Mouse (Mus musculus) neural tube, embryonic 14.5 days (tissue): ENCODE data around the gene Galnt9. TPM values are rescaled to one million over a fixed set of nuclear protein-coding genes. Genes with fewer than 3 reads are reported as not detected.

Experiments used
- ATAC-seq: fragments of 200-750 bp; cut with Nextera tagmentation; 2 replicates; pipeline ENCODE4 v1.8.0; 2017; ENCODE audit warnings: low read depth, mild to moderate bottlenecking, moderate TSS enrichment, moderate library complexity
- H3K27ac ChIP-seq: fragments of 300-500 bp; sonication (generic); 2 replicates; pipeline ENCODE4 v1.5.1; 2014; ENCODE audit warnings: low read depth, mild to moderate bottlenecking, control low read depth, low read length, moderate library complexity, mixed read lengths
- H3K27me3 ChIP-seq: fragments of 300-500 bp; sonication (generic); 2 replicates; pipeline ENCODE4 v1.6.1; 2014; ENCODE audit warnings: low read length; ENCODE audit not compliant: control insufficient read depth, insufficient read depth
- H3K36me3 ChIP-seq: fragments of 300-500 bp; sonication (generic); 2 replicates; pipeline ENCODE4 v1.6.1; 2014; ENCODE audit warnings: low read length, mixed read lengths; ENCODE audit not compliant: control insufficient read depth, insufficient read depth
- H3K4me1 ChIP-seq: fragments of 300-500 bp; sonication (generic); 2 replicates; pipeline ENCODE4 v1.6.1; 2014; ENCODE audit warnings: low read length; ENCODE audit not compliant: control insufficient read depth, insufficient read depth
- H3K4me2 ChIP-seq: fragments of 300-500 bp; sonication (generic); 2 replicates; pipeline ENCODE4 v1.6.1; 2014; ENCODE audit warnings: mild to moderate bottlenecking, low read depth, low read length, control low read depth
- H3K4me3 ChIP-seq: fragments of 300-500 bp; sonication (generic); 2 replicates; pipeline ENCODE4 v1.5.1; 2014; ENCODE audit warnings: low read depth, low read length, control low read depth, mixed read lengths
- H3K9ac ChIP-seq: fragments of 300-500 bp; sonication (generic); replicated peaks from 2 replicates; pipeline ENCODE4 v1.6.1; 2014; ENCODE audit warnings: low read depth, mild to moderate bottlenecking, control low read depth, low read length, mixed read lengths
- H3K9me3 ChIP-seq: fragments of 300-500 bp; sonication (generic); 2 replicates; pipeline ENCODE4 v1.6.1; 2016; ENCODE audit warnings: low read length; ENCODE audit not compliant: control insufficient read depth
- WGBS: fragments of 180-500 bp; shearing (Covaris S2); extraction: QIAGEN DNeasy Blood & Tissue Kit; methylation state at CpG from one replicate; pipeline ENCODE4 v1.1.7; 2014; 5-methylcytosine and 5-hydroxymethylcytosine counted together
- polyA plus RNA-seq: library from polyadenylated mRNA; unstranded; fragments of >200 nt; fragmentation: Nextera tagmentation; extraction: Ambion mirVana; gene quantifications from 2 replicates; pipeline ENCODE4 v1.2.1, GENCODE M21; 2014

Galnt9 gene
- polyA plus RNA-seq, 1 experiment from 2014 or later = 26.0 TPM

DNA sequence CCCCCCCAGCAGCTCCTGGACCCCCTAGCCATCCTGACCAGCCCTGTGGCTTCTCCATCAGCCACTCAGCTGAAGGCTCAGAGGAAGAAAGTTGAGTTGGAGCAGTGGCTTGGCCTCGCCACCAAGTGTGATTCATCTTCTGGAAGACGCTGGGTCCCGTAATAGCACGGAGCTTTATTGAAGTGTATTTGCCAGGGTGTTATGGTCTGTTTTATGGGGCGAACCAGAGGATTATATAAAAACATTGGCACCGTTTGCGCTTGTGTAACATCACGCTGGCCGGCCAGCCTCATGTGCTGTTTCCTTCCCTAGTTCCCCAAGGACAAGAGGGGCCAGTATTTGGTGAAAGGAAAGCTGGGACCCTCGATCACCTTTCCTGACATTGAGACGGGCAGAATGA is 2.0 kb downstream of the Galnt9 start:
- Histone ChIP-seq H3K36me3 (no peaks in the 10 kb centered on the region), H3K4me1 (peaks cover 18% of the 10 kb centered on the region), H3K27ac (no peak overlapping the region), H3K4me3 (peak overlapping the region; percentile 52; the same call in 1 of the 2 replicates), H3K27me3 (peaks cover 17% of the 10 kb centered on the region), H3K9ac (0 out of 2 replicates have a peak overlapping the region, but pooled peaks have one; percentile 11), H3K4me2 (peak overlapping the region; percentile 70), H3K9me3 (no peaks in the 10 kb centered on the region)
- no peak for ATAC-seq
- 68% methylated on average over 11 of the region's 11 CpGs for WGBS

DNA sequence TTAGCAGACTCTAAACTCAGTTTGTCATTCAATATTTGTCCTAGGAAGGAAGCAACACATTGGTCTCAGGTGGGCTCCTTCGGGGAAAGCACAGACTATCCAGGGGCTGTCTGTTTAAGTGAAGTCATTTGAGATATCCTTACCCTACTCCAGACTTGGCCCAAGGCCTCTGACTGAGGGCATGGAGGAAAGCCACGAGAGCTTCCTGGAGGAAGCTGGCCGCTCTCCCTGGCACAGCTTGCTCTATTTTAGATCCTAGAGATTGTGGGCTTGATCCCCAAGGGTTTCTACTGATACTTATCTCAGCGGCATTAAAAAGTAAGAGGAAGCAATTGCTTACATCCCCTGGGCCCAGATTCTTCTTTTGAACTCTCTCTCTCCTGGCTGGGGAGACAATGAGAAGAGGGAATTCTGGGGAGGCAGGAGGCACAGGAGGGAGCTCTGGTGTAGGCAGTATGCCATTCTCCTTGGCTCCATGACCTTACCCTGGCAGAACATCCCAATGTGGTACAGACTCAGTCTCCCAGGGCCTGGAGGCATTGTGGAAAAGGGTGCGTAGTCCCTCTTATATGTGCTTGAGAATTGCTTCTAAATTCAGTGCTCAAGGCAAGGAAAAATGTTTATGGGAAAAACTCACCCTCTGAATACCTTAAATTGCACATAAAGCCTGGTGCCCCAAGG is 2.7 kb downstream of the Galnt9 start:
- ATAC-seq = no peak
- H3K9ac ChIP-seq = no peak overlapping the region
- no peaks in the 10 kb centered on the region for H3K9me3 ChIP-seq
- no peak overlapping the region for H3K4me3 ChIP-seq
- no peak overlapping the region for H3K27ac ChIP-seq
- WGBS = 60% methylated on average over 5 of the region's 5 CpGs
- peak overlapping the region; percentile 70; the same call in 1 of the 2 replicates for H3K4me2 ChIP-seq
- no peaks in the 10 kb centered on the region for H3K36me3 ChIP-seq
- H3K27me3 ChIP-seq = peaks cover 17% of the 10 kb centered on the region
- peaks cover 18% of the 10 kb centered on the region for H3K4me1 ChIP-seq

DNA sequence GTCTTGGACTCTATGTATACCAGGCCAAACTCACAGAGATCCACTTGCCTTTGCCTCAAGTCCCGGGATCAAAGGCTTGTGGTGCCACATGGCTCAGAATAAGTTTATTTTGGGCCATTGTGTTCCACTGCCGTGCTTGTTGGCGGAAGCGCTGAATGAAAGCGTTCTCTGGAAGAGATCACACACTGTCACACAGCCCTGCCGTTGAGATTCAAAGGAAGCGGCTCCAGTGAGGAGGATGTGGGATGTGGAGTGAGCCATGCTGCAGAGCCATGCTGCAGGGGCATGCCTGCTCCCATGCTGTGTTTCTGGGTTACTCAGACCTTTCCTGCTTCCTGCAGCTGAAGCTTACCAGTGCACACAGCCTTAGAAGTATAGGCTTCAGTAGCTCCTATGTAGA is 4.3 kb downstream of the Galnt9 start:
- Histone ChIP-seq H3K4me3 (no peak overlapping the region), H3K9ac (no peak overlapping the region), H3K36me3 (no peaks in the 10 kb centered on the region), H3K9me3 (no peaks in the 10 kb centered on the region), H3K4me1 (peaks cover 18% of the 10 kb centered on the region), H3K27ac (no peak overlapping the region), H3K27me3 (peaks cover 14% of the 10 kb centered on the region; the same call in 1 of the 2 replicates), H3K4me2 (no peak overlapping the region)
- ATAC-seq = no peak
- 36% methylated on average over 7 of the region's 7 CpGs for WGBS

GRCm38 (mm10) chr5:110550189-110550588 is 6.0 kb downstream of the Galnt9 start:
- H3K27ac ChIP-seq = no peak overlapping the region
- ATAC-seq = no peak
- H3K4me2 ChIP-seq = no peak overlapping the region
- no peak overlapping the region for H3K9ac ChIP-seq
- no peaks in the 10 kb centered on the region for H3K36me3 ChIP-seq
- peaks cover 14% of the 10 kb centered on the region for H3K4me1 ChIP-seq
- H3K9me3 ChIP-seq = no peaks in the 10 kb centered on the region
- H3K4me3 ChIP-seq = no peak overlapping the region
- H3K27me3 ChIP-seq = peaks cover 6% of the 10 kb centered on the region; the same call in 1 of the 2 replicates
- WGBS = 85% methylated on average over 2 of the region's 2 CpGs

DNA sequence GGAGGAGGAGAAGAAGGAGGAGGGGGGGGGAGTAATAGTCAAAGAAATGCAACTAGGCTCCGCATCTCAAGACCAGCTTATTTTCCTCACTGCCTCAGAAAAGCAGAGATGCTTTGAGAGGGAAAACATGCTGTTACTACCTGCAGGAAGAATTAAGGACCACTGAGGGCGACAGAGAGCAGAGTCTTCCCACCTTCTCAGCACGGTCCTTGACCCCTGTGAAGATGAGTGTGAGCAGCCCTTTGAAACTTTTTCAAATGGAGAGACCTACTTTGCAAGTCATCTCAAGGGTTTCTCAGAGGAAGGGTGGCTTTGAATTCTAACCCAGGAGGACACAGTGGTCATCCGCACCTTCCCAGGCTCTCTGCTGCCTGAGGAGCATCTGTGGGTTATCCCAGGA is 6.7 kb downstream of the Galnt9 start:
- Histone ChIP-seq H3K27me3 (peaks cover under 1% of the 10 kb centered on the region; the same call in 1 of the 2 replicates), H3K36me3 (no peaks in the 10 kb centered on the region), H3K9ac (no peak overlapping the region), H3K4me3 (no peak overlapping the region), H3K27ac (no peak overlapping the region), H3K4me1 (peaks cover 8% of the 10 kb centered on the region), H3K4me2 (no peak overlapping the region), H3K9me3 (no peaks in the 10 kb centered on the region)
- WGBS = 30% methylated on average over 4 of the region's 4 CpGs
- ATAC-seq = no peak

DNA sequence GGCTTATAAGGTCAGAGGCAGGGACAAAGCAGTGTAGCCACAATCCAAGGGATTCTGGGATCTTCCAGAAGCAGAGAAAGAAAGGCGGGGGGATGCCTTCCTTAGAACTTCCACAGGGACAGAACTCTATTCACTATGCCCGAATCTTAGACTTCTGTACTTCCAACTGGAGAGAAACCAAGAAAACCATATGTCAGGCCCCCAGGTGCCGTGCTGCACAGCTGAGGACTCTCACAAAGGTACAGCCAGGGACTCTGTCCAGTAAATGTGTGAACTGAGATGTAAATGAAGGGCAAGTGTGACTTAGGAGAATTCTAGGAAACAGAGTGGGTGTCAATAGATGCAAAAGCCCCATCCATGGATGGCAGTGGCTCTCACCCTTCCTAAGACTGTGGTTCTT is 7.8 kb downstream of the Galnt9 start:
- no peaks in the 10 kb centered on the region for H3K27me3 ChIP-seq
- no peak overlapping the region for H3K27ac ChIP-seq
- no peak overlapping the region for H3K9ac ChIP-seq
- no peaks in the 10 kb centered on the region for H3K36me3 ChIP-seq
- H3K4me3 ChIP-seq = no peak overlapping the region
- no peak for ATAC-seq
- H3K4me1 ChIP-seq = 0 out of 2 replicates have a peak, but pooled peaks cover 1% of the 10 kb centered on the region
- H3K9me3 ChIP-seq = no peaks in the 10 kb centered on the region
- WGBS = 74% methylated on average over 3 of the region's 3 CpGs
- no peak overlapping the region for H3K4me2 ChIP-seq

DNA sequence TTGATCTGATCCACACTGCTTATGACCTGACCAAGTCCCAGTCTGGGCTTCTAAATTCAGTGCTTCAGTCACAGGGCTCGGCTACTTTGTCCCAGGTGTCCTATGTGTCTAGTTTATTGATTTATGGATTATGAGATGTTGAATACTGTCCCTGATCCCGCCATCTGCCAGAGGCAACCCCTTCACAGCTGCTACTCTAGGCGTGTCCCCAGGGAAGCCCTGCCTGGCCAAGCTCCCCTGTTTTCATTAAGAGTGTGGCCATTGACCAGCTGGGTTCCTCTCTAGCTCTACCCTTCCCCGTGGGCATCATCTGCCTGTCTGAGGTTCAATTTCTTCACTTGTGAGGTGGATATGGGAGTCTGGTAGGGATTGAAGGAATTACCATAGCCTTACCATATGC is 9.2 kb downstream of the Galnt9 start:
- Histone ChIP-seq H3K4me3 (no peak overlapping the region), H3K27ac (no peak overlapping the region), H3K27me3 (no peaks in the 10 kb centered on the region), H3K4me2 (no peak overlapping the region), H3K9ac (no peak overlapping the region), H3K9me3 (no peaks in the 10 kb centered on the region), H3K4me1 (no peaks in the 10 kb centered on the region), H3K36me3 (no peaks in the 10 kb centered on the region)
- ATAC-seq = peak; percentile 49
- WGBS = 37% methylated on average over 4 of the region's 4 CpGs

- Histone ChIP-seq H3K27me3 (no peaks in the 10 kb centered on the region), H3K9ac (no peak overlapping the region)
- 43% methylated on average over 2 of the region's 2 CpGs for WGBS
These were observed 11.0 kb downstream of the Galnt9 start for GRCm38 (mm10) chr5:110555198-110555597.

DNA sequence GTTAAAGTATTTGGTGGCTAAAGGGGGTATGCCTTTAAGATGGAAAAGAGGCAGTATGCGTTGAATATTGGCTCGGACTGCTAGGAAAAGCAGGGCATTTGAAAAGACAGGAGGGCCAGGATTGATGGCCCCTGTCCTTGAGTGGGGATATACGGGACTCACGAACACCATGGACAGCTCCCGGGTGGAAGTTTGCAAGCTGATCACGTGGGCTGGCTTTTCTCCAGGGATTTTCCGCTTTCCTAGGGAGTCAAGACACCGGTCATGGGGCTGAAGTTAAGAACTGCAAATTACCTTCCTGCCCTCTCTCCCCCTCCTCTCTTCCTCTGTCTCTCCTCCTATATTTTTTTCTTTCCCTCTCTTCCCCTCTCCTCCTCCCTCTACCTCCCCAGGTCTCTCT is 14.2 kb downstream of the Galnt9 start:
- no peaks in the 10 kb centered on the region for H3K27me3 ChIP-seq
- H3K4me1 ChIP-seq = no peaks in the 10 kb centered on the region
- no peaks in the 10 kb centered on the region for H3K9me3 ChIP-seq
- H3K27ac ChIP-seq = no peak overlapping the region
- no peak overlapping the region for H3K4me3 ChIP-seq
- WGBS = 4% methylated on average over 8 of the region's 8 CpGs
- H3K4me2 ChIP-seq = no peak overlapping the region
- no peak overlapping the region for H3K9ac ChIP-seq
- ATAC-seq = no peak
- H3K36me3 ChIP-seq = no peaks in the 10 kb centered on the region

More at GRCm38 (mm10) chr5:110555198-110555597, 11.0 kb downstream of the Galnt9 start:
- Histone ChIP-seq H3K4me3 (no peak overlapping the region), H3K4me1 (no peaks in the 10 kb centered on the region), H3K36me3 (no peaks in the 10 kb centered on the region), H3K27ac (no peak overlapping the region), H3K4me2 (no peak overlapping the region), H3K9me3 (no peaks in the 10 kb centered on the region)
- no peak for ATAC-seq
